Mouse (Mus musculus) hindbrain, postnatal 0 days (tissue): ENCODE data around the gene Selenof. TPM values are rescaled to one million over a fixed set of nuclear protein-coding genes. Genes with fewer than 3 reads are reported as not detected.
"Not testable (repeated sequence)": the region's sequence is repeated elsewhere in the genome, so short reads cannot be mapped to it uniquely, and the experiment has no call there.

Experiments
- ATAC-seq: fragments of 200-750 bp; cut with Nextera tagmentation; 2 replicates; pipeline ENCODE4 v1.8.0; 2017; ENCODE audit warnings: mild to moderate bottlenecking, moderate TSS enrichment, moderate library complexity
- DNase-seq: peaks from one replicate; pipeline ENCODE4 v3.0.0-alpha.2; 2015; ENCODE audit warnings: low spot score
- H3K27ac ChIP-seq: fragments of 300-500 bp; sonication (generic); 2 replicates; pipeline ENCODE4 v1.5.1; 2014; ENCODE audit warnings: mild to moderate bottlenecking
- H3K27me3 ChIP-seq: fragments of 300-500 bp; sonication (generic); 2 replicates; pipeline ENCODE4 v1.6.1; 2014; ENCODE audit warnings: low read length, mixed read lengths; ENCODE audit not compliant: insufficient read depth
- H3K36me3 ChIP-seq: fragments of 300-500 bp; sonication (generic); 2 replicates; pipeline ENCODE4 v1.6.1; 2014; ENCODE audit warnings: low read length, mixed read lengths; ENCODE audit not compliant: insufficient read depth
- H3K4me1 ChIP-seq: fragments of 300-500 bp; sonication (generic); 2 replicates; pipeline ENCODE4 v1.6.1; 2014; ENCODE audit warnings: antibody characterized with exemption, low read length, mixed read lengths; ENCODE audit not compliant: insufficient read depth
- H3K4me2 ChIP-seq: fragments of 300-500 bp; sonication (generic); 2 replicates; pipeline ENCODE4 v1.6.1; 2014; ENCODE audit warnings: low read depth, mild to moderate bottlenecking, low read length, moderate library complexity, mixed read lengths
- H3K4me3 ChIP-seq: fragments of 300-500 bp; sonication (generic); 2 replicates; pipeline ENCODE4 v1.5.1; 2014; ENCODE audit warnings: low read length
- H3K9ac ChIP-seq: fragments of 300-500 bp; sonication (generic); replicated peaks from 2 replicates; pipeline ENCODE4 v1.6.1; 2014; ENCODE audit warnings: mild to moderate bottlenecking, low read length, moderate library complexity, mixed read lengths
- H3K9me3 ChIP-seq: fragments of 300-500 bp; sonication (generic); 2 replicates; pipeline ENCODE4 v1.6.1; 2016; ENCODE audit warnings: low read length, mixed read lengths
- CTCF ChIP-seq: IDR thresholded peaks from 2 replicates; pipeline ENCODE4 v1.5.1; 2016; ENCODE audit warnings: antibody characterized with exemption, control low read depth, low read depth
- WGBS: fragments of 180-500 bp; shearing (Covaris S2); extraction: QIAGEN DNeasy Blood & Tissue Kit; methylation state at CpG from one replicate; pipeline ENCODE4 v1.1.7; 2014; 5-methylcytosine and 5-hydroxymethylcytosine counted together
- polyA plus RNA-seq: library from polyadenylated mRNA; unstranded; fragments of >200 nt; fragmentation: Nextera tagmentation; extraction: Ambion mirVana; gene quantifications from 2 replicates; pipeline ENCODE4 v1.2.1, GENCODE M21; 2015
- total RNA-seq: library from RNA; depleted of rRNA; stranded (reverse); fragments of >200 nt; gene quantifications from 2 replicates; pipeline ENCODE4 v1.2.3, GENCODE M21; 2014

Gene Selenof
- total and polyA plus RNA-seq, 2 experiments from 2014 or later: 210 to 686 TPM

DNA sequence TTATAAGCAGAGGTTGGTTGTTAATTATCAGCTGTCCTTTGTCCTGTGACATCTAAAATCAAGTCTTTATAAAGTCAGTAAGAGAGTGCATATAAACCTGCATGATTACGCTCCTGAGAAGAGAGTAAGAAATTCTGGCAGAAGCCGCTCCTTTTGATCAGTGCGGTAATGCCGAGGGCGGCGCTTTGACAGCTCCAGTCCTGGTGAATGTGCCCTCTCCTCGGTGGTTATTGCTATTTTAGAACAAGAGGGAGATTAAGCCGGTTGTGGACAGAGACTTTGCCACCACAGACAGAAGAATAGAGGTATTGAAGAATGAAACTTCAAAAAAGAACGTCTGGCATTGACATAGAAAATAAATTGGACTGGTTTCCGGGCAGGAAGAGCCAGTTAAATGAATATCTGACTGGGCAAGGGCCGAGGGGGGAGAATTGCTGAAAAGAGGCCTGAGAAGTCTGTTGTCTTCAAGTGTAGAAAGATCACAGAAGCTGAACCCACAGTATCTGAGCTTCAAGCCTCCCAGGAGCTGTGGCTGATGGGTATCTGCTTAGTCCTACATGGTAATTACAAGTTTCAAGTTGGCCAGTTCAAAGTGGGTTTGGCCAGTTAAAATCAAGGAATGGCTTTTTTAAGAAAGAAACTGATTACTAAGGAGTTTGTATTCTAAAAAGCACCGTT is 27.8 kb downstream of the Selenof start:
- Histone ChIP-seq H3K27me3 (no peaks in the 10 kb centered on the region), H3K4me2 (no peak overlapping the region), H3K4me3 (no peak overlapping the region), H3K9me3 (no peaks in the 10 kb centered on the region), H3K4me1 (no peaks in the 10 kb centered on the region), H3K36me3 (peaks cover 5% of the 10 kb centered on the region; the same call in 1 of the 2 replicates), H3K9ac (no peak overlapping the region), H3K27ac (no peak overlapping the region)
- ATAC-seq: 0 out of 2 replicates have a peak, but pooled peaks have one; percentile 32
- no peak for TF ChIP-seq CTCF
- 57% methylated on average over 12 of the region's 12 CpGs for WGBS
- no peak for DNase-seq

DNA sequence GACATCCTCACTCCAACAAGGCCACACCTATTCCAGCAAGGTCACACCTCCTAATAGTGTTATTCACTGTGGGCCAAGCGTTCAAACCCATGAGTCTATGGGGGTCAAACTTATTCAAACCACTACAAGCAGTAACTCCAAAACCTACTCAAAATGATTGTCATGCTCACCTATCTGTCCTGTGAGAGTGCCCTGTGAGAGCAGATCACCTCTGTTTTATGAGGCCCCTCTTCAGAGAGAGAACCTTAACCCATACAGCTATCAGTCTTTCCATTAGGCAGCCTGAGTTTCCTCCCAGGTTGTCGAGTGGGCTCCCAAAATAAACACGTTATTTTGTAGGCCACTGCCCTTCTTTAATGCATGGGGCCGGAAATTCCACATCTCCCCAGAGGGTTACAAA is 32.3 kb downstream of the Selenof start:
- TF ChIP-seq CTCF: no peak
- DNase-seq (no peak), ATAC-seq (no peak)
- H3K9me3 ChIP-seq: no peaks in the 10 kb centered on the region
- H3K9ac ChIP-seq: no peak overlapping the region
- 82% methylated on average over 4 of the region's 4 CpGs for WGBS
- H3K4me1 ChIP-seq: no peaks in the 10 kb centered on the region
- no peak overlapping the region for H3K4me2 ChIP-seq
- no peaks in the 10 kb centered on the region for H3K27me3 ChIP-seq
- H3K27ac ChIP-seq: no peak overlapping the region
- H3K36me3 ChIP-seq: no peaks in the 10 kb centered on the region
- no peak overlapping the region for H3K4me3 ChIP-seq

DNA sequence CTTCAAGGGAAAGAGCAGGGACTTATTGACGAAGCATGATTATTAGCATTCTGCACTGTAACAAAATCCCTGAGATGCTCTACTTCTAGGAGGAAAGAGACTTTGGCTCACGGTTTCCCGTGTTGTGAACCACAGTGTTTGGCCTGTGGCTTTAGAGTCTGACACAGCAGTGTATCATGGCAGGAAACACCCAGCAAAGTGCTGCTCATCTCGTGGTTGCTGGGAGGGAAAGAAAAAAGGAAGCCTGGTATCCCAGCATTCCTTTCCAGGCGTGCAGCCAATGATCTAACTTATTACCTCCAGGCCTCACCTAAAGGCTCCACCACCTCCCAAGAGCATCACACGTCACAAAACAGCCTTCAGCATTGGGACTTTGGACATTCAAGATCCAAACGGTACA is 32.7 kb downstream of the Selenof start:
- Histone ChIP-seq H3K4me1 (no peaks in the 10 kb centered on the region), H3K27me3 (no peaks in the 10 kb centered on the region), H3K27ac (no peak overlapping the region), H3K9ac (no peak overlapping the region), H3K4me3 (no peak overlapping the region), H3K4me2 (no peak overlapping the region), H3K9me3 (no peaks in the 10 kb centered on the region), H3K36me3 (no peaks in the 10 kb centered on the region)
- 75% methylated on average over 7 of the region's 7 CpGs for WGBS
- DNase-seq: no peak
- no peak for ATAC-seq
- no peak for TF ChIP-seq CTCF

DNA sequence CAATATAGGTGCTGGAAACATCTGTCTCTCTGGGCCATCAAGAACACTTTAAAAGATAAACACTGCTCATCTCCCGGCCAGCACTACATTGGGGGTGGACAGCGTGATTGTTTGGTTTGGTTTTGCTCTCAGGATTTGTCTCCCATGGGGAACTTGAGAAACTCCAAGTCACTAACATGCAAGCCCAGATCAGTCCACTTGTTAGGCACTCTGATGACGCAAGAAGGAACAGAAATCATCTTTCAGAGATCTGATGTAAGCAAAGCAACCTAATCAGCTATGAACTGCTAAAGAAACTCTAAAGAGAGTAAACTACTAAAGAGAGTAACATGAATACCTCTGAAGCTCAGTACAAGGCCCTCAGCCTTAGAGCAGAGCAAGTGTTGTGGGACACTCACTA is 33.5 kb downstream of the Selenof start:
- no peak for DNase-seq
- no peak for ATAC-seq
- no peaks in the 10 kb centered on the region for H3K9me3 ChIP-seq
- no peak overlapping the region for H3K4me3 ChIP-seq
- no peaks in the 10 kb centered on the region for H3K27me3 ChIP-seq
- no peak overlapping the region for H3K4me2 ChIP-seq
- no peaks in the 10 kb centered on the region for H3K4me1 ChIP-seq
- no peak overlapping the region for H3K9ac ChIP-seq
- no peak overlapping the region for H3K27ac ChIP-seq
- no peaks in the 10 kb centered on the region for H3K36me3 ChIP-seq
- no peak for TF ChIP-seq CTCF
- 88% methylated on average over 3 of the region's 3 CpGs for WGBS

DNA sequence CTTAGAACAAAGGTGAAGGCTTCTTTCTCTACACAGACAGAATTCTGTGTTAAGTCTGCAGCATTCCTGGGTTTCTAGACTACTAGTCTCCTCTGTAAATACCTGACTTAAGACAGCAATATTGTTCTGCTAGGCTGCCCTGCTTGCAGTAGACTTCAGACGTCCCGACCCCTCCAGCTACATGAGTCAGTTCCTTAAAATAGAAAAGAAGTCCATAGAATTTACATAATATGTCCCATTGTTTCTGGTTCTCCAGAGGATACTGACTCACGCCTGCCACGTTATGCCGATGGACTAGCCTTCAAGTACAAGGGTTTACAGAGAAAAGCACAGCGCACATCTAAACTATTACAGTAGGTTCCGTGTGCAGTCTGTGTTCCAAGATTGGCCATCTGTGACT is 34.1 kb downstream of the Selenof start:
- DNase-seq (no peak), ATAC-seq (no peak)
- H3K9ac ChIP-seq: no peak overlapping the region
- H3K4me3 ChIP-seq: no peak overlapping the region
- WGBS: 68% methylated on average over 7 of the region's 7 CpGs
- no peaks in the 10 kb centered on the region for H3K4me1 ChIP-seq
- no peaks in the 10 kb centered on the region for H3K27me3 ChIP-seq
- no peak overlapping the region for H3K27ac ChIP-seq
- no peak overlapping the region for H3K4me2 ChIP-seq
- no peak for TF ChIP-seq CTCF
- H3K9me3 ChIP-seq: no peaks in the 10 kb centered on the region
- H3K36me3 ChIP-seq: no peaks in the 10 kb centered on the region

DNA sequence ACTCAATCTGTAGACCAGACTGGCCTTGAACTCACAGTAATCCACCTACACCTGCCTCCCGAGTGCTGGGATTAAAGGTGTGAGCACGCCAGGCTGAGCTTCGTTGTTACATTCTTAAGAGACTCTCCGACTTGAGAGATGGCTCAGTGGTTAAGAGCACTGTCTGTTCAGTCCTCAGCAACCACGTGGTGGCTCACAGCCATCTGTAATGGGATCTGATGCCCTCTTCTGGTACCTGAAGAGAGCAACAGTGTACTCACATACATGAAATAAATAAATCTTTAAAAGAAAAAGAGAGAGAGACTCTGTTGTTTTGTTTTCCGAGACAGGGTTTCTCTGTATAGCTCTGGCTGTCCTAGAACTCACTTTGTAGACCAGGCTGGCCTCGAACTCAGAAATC is 35.7 kb downstream of the Selenof start:
- H3K27ac ChIP-seq, H3K9ac ChIP-seq, H3K4me1 ChIP-seq, H3K9me3 ChIP-seq, H3K4me2 ChIP-seq, H3K27me3 ChIP-seq, H3K4me3 ChIP-seq, DNase-seq, H3K36me3 ChIP-seq: not testable (repeated sequence)
- WGBS: 69% methylated on average over 7 of the region's 7 CpGs
- TF ChIP-seq CTCF: peak; percentile 38; the same call in 1 of the 2 replicates
- ATAC-seq: 0 out of 2 replicates have a peak, but pooled peaks have one; percentile 8

DNA sequence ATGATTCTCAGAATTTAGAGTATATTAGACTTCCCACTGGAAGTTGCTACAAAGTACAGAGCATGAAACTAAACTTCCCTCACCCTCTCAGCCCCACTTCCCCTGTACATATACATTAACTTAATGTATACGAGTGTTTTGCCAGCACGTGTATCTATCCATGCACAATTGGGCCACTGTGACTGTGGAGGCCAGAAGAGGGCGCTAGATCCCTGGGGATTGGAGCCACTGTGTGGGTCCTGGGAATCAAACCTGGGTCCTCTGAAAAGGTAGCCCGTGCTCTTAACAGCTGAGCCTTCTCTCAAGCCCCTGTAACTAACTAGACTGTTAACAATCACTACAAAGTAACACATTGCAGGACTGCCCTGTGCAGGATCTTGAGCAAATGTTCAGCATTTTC is 36.3 kb downstream of the Selenof start:
- ATAC-seq: no peak
- Histone ChIP-seq H3K4me1 (peaks cover 5% of the 10 kb centered on the region; the same call in 1 of the 2 replicates), H3K27me3 (no peaks in the 10 kb centered on the region), H3K4me2 (no peak overlapping the region), H3K9me3 (no peaks in the 10 kb centered on the region), H3K4me3 (no peak overlapping the region), H3K27ac (no peak overlapping the region), H3K36me3 (no peaks in the 10 kb centered on the region), H3K9ac (no peak overlapping the region)
- DNase-seq: no peak
- TF ChIP-seq CTCF: peak; percentile 32
- WGBS: 77% methylated on average over 4 of the region's 4 CpGs
